Mouse (Mus musculus): ENCODE results near the gene Bcl2a1b.
"Not testable (repeated sequence)": the region's sequence is repeated elsewhere in the genome, so short reads cannot be mapped to it uniquely, and the experiment has no call there.

Bcl2a1b gene

DNA sequence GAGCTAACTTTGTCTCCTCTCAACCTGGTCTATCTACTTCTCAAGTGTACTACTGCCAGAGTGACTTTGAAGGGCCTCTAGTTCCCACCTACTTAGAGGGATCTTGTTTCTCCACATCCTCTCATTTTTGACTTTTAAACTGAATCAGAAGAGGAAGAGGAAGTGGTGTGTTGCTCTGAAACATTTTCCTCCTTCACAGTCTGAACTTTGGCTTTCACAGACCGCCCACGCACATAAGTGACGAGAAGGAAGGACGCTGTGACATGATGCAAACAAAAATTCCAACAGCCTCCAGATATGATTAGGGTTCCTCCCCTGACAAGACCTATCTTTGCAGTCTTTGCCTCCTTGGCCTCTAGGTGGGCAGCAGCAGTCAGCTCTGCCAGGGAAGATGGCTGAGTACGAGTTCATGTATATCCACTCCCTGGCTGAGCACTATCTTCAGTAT is at the start of gene Bcl2a1b, which contains the start of gene Gm29094:
TSS of gene Bcl2a1b (plus strand) at position 241 of the 448 bp plus-strand sequence.
TSS of gene Gm29094 (plus strand) at position 411 of the 448 bp plus-strand sequence.
- peak; percentile 79 for DNase-seq

DNA sequence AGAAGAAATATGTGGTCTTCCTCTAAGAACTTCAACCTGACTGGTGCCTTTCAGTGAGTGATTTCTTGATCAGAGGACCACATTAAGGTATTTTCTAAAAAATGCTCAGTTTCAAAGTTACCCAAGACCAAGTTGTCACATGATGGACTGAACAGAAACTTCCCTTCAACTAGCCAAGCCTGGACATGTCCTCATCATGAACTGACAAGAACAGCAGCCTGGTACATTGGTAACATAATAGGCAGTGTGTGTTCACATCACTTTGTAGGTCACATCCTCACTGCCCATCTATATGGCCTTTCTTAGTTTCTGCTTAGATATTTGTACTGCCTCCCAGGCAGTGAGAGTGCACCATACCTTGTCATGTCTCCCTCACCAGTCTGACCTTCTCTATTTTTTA is 26.5 kb upstream of the Bcl2a1b start:
- DNase-seq: not testable (repeated sequence)

DNA sequence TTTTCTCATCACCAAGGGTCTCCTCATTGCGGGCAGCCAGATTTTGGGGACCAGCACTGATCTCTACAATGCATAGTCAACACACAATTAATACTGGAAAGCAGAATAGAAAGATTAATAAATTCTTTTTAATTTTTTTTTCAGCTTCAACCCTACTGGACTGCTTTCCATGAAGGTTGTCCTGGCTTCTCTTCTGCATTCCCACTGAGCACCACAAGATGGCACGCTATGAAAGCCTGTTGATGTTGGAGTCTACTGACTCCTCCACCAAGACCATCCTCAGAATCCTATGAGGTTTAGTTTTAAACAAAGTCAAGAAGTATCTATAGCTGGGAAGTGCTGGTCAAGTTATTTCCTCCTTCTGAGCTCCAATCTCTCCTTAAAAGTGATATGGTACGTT is 20.2 kb upstream of the Bcl2a1b start:
- peak; percentile 95 for DNase-seq

DNA sequence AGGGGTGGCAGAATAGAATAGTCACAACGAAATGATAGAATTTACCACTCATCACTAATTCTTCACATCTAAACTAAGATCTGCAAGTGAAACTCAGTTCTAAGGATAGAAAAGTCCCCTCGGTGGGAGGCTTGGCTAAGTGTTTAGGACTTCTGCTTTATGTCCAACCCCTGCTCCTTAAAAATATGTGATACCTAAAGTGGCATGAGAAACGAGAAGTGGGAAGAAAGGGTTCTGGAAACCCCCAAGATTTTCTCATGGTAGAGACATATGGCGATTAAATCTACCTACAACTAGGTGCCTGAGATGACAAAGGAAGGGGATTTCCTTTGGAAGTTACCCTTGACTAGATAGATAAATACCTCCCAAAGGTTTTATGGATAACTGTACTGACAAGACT is 19.5 kb upstream of the Bcl2a1b start:
- not testable (repeated sequence) for DNase-seq

DNA sequence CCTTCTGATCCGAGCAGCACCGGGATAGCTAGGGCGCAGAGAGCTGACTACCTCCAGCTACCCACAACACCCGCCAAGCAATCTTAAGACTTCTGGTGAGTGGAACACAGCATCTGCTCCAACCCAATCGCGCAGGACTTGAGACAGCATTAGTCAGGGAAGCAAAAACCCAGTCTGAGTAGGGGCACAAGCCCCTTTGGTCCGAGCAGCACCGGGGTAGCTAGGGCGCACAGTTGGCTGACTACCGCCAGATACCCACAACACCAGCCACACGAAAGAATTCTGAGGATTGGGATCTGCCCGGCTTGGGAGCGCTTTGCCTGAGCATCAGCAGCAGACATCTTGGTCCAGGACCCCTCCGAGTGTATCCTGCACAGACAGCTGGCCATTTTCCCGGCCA is 12.0 kb upstream of the Bcl2a1b start:
- not testable (repeated sequence) for DNase-seq

DNA sequence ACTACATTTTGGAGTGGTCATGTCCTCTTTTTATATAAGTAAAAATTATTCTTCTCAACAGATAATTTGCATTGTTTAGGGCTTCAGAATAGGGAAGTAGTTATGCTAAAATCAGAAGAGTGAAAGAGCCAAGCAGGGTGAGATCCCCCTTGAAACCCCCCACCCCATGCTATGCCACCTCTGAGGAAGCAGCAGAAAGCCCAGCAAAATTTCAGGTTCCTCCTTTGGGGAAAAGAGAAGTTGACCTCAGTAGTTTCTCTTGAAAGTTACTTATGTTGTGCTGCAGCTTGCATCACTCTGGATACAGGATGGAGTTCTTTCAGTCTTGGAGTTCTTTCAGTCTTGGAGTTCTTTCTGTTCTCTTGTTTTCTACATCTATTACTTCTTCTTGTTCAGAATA is 3.5 kb upstream of the Bcl2a1b start:
- not testable (repeated sequence) for DNase-seq

DNA sequence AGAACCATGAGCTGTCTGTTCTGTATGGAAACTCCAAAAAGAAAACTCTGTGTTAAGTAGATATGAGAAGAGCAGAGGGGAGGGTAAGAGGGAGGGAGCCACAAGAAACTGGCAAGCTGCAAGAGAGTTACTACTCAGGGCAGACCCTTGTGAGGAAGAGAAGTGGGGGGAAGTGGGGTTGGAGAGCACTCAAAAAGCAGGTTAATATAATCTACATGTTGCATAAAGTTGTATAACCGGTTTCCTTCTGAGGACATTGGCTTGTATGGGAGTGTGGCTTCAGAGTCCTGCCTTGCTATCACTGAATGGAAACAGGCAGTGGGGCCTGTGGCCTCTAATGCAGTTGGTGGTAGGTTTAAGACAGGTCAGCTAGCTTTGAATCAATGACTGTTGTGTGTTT is 1.5 kb upstream of the Bcl2a1b start:
- peak; percentile 92 for DNase-seq

DNA sequence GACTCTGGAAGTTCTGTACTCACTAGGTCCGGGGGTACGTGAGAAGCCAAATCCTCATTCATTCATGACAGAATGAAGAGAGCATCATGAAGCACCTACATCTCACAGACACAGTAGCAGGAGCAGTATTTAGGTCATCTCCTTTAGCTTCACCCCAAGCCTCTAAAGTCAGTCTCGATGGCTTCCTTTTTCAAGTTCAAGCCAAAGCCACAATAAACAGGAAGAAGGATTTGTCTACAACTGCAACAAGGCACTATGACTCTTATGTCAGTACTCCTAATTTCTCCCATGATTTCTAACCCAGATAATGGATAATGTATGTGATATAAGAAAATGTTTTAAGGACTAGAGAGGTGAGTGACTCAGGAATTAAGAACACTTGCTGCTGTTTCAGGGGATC is 660 bp upstream of the Bcl2a1b start:
- not testable (repeated sequence) for DNase-seq

DNA sequence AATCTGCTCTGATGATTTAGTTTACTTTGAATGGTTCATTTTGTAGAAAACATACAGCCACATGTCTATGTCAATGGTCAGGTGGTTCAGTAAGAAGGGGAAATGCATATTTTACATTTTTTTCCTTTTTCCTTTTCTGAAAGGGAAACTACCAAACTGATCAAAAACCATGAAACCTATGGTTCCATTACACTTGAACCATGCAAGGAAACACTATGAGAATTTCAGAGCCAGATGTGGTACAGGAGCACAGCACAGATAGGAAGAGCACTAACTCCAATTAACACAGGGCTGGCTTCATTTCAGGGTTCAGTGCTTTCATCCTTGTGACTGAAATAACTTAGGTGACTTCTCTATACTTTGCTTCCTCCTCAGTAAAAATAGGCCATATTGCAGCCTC is 3.2 kb downstream of the Bcl2a1b start:
- not testable (repeated sequence) for DNase-seq

DNA sequence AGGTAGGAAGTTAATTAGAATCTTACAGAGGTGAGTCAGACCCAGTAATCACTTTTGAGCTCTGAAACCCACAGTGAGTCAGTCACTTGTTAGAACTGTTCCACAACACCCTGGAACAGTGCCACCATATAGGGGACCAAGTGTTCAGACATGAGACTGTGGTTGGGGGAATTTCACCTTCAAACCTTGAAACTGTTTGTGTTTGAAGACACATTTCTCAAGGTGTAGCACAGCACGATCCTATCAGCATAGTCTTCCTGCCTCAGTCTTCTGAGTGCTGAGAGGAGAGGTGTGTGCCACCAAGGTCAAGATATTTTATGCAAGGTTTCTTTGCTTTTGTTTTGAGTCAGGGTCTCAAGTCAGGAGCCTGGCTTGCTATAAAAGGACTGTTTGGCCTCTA is 9.9 kb downstream of the Bcl2a1b start:
- not testable (repeated sequence) for DNase-seq

DNA sequence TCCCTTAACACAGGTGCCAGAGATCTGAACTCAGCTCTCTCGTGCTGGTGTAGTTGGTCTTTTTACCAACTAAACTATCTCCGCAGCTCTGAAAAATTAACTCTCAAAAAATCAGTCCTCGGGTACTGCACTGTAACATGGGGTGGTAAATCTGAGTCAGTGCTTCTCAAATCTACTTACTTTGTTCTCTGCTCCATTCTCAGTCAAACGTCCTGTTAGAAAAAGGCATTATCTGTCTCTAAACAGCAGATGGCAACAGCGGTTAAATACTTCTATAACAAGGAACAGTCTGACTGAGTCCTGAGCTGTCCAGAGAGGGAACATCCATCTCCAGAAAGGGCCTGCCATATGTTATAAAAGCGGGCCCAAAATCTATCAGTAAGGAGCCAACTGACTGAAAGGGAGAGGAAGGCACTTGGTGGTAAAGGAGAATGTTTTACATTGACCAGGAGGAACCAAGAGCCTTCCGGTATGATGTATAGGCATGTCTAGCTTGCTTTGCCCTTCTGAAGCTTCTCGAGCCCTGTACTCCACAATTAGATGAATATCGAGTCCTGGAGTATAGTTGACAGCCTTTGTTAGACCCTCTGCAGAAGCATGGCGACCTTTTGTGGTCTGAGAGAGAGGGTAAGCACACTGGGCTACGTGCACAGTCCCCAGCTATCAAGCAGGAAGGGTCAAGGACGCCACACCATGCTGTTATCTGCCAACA is 11.5 kb downstream of the Bcl2a1b start, which contains the start of gene Mthfs:
TSS of gene Mthfs (plus strand) at position 324 of the 712 bp plus-strand sequence.
- DNase-seq: peak; percentile 29

DNA sequence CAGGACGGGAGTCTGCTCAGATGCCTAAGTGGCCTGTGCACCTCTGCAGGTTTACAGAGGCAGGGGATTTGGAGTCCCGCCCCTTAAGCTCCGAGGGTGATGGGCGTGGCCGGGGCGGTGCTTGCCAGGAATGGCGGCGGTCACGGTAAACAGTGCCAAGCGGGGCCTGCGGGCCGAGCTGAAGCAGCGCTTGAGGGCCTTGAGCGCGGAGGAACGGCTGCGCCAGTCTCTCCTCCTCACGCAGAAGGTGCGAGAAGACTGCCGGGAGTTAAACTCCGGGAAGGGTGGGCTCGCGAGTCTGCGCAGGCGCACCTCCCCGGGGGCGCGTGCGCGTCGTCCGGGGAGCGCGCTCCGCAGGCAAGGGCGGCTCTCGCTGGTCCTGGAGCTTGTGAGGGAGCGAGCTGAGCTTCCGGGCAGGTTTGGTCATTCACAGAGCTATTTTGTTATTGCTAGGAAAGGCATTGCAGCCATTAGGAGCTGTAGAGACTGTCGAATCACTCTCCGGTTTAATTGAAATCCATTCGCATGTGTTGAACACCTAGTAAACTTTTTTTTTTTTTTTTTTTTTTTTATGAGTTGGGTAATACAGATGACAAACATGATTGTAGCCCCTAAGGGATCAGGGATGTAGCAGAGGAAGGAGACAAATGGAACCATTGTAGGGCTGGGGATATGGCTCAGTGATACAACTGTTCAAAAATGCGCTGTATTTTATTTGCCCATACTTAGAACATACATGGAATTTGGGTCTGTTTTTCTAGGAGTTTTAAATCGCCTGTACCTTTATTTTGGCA is 12.3 kb downstream of the Bcl2a1b start:
- peak; percentile 84 for DNase-seq

DNA sequence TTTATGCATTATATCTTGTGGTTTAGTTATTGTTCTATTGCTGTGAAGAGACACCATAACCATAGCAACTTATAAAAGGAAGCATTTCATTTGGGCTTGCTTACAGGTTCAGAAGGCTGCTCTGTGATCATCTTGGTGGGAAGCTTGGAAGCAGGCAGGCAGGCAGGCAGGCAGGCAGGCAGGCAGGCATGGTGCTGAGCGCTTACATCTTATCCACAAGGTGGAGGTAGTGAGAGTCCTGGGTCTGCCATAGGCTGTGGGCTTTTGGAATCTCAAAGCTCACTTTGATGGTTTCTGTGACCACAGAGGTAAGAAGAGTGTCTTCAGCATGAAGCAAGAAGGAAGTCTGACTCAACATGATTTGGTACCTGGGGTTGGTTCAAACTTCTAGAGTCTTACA is 13.4 kb downstream of the Bcl2a1b start:
- peak; percentile 74 for DNase-seq

DNA sequence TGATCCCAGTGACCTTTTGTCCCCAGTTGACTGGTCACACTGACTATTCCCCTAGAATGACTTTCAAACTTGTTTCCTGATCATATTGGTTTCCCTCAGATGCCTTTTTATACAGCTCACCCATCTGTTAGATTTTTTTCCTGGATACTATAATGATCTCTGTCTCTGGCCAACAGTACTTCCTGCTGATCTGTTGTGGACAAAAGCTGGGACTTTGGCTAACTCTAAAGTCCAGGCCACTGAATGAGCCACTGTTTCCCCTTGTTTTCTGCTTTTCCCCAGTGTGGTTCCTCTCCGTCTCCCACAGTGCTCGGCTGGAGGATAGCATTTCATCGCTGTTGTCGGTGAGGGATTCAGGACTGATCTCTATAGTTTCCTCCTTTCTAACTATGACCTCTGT is 19.2 kb downstream of the Bcl2a1b start:
- DNase-seq: not testable (repeated sequence)

DNA sequence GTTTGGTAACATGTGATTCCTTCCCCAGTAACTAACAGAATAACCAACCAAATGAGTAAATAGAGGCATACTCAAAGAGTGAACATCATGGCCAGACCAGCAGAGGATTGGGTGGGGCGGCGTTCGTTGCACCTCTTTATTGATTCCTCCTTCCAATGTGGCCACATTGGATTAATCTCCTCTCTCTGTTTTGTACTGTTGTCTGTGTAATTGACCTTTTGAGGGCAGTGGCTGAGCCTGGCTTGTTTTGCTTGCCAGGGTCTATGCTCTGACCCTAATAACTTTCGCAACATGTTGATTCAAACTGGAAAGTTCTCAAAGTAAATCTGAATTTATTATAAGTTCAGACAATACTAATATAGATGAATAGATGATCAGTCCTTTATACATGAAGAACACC is 20.7 kb downstream of the Bcl2a1b start:
- not testable (repeated sequence) for DNase-seq

DNA sequence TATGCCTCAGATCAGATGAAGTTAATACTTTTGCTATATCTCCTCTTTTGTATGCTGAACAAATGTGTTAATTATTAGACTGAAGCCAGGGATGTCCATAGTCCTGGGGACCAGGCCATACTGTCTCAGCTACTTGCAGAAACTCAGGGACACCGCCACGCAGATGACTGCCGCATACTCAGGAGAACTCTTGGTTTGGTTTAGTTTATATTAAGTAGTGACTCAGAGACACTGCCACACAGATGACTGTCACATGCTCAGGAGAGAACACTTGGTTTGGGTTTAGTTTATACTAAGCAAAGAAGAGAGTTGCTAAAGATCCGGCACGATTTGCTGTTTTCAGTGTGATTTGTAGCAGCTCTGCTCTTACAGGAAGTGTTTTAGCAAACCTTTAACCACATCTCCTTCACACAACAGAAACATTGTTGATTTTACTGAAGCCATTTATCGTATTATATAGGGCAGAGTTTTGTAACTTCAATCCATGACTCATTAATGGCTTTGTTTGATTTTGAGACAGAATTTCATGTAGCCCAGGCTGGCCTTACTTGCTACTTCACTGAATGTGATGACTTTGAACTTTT is 21.8 kb downstream of the Bcl2a1b start:
- not testable (repeated sequence) for DNase-seq

DNA sequence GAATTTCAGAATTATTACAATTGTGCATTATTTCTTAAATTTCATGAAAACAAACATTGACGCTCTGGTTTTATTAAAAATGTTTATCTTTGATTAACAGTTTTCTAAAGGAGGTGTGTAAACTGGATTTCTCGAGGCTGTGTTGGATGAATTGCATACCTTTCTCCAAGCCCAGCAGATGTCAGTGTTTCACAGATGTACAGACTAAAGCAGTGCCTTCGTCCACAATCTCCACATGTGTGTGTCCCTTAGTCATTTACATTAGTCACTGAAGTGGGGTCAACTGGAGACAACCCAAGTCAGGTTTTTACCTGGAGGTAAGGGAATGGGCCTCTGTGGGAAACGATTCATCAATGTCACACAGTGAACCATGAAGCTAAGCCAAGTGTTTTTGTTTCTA is 27.1 kb downstream of the Bcl2a1b start:
- peak; percentile 44 for DNase-seq

DNA sequence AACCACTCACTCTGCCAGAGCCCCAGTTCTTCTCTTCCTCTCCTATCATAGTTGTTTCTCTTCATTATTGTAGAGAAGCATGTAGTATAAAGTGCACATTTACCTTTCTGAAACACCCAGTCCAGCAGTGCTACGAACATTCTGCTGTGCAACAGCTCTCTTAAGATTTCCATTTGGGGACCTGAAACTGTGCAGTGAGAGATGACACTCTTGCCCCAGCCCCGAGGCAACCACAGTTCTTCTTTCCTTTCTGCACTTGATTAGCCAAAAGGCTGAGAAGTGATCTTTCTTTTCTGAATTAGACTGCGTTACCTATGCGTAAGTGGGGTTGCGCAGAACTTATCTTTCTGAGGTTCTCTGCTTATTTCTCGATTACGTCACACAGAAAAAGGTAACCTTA is 29.1 kb downstream of the Bcl2a1b start:
- DNase-seq: peak; percentile 43

DNA sequence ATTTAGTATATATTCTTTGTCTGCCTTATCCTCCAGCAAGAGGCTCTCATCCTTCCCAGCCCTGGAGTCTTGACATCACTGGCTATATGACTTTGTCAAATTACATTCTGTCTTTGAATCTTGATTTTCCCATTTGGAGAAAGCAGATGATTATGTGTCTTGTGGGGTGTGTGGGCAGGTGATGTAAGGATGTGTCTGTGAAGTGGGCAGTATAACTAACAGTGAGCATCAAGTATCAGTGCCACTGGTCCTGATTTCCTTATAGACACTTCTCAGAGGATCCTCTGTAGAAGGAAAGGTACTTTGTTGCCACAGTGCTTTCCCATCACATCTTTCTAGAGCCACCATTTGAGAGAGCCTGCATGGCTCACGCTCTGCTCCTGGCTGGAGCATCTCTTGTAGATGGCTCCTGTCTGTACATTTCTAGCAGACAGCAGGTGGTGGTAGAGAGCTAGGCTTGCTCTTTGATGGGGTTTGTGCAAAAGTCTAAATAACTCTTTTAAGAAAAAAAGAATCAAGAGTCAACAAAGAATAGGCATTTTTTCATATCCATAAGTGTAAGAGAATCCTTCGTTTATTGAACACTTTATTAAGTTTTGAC is 32.0 kb downstream of the Bcl2a1b start:
- DNase-seq: peak; percentile 60

DNA sequence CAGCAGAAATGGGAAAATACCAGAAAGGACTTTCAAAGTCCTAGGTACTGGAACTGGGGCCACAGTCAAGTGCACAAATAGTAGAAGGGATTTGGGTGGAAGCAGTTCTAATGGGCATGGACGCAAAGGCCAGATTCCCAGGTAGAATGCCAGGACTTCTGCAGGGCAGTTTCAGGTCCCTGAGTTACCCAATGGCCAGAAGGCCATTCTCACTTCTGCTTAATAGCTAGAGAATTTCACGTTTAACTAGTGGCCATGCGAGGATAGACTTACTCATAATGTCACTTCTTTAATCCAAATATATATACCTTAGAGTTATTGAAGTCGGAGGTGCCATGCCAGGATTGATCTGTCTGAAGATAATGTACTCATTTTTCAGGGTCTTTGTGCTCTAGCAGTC is 38.1 kb downstream of the Bcl2a1b start:
- DNase-seq: not testable (repeated sequence)

DNA sequence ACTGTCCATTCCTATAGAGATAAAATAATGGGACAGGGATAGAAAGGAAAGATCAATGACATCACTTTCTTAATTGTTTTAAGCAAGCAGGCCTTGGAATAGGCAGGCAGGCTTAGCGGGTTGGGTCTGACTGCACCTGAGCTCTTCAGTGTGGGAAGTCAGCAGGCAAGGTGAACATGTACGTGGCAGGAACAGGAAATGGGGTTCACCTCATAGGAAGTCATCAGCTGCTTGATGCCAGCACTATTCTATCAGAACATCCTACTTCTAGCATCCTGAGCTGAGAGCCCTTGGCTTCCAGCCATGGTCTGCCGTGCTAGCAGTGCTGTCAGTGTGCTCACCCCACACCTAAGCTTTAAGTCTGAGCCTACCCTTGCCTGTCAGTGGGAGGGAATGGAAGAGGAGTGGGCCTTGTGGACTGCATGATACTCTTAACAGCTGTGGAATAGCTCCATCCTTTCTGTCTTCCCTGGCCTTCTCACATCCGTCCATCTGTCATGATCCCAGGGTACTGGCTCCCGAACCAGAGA is 40.0 kb downstream of the Bcl2a1b start:
- DNase-seq: not testable (repeated sequence)

DNA sequence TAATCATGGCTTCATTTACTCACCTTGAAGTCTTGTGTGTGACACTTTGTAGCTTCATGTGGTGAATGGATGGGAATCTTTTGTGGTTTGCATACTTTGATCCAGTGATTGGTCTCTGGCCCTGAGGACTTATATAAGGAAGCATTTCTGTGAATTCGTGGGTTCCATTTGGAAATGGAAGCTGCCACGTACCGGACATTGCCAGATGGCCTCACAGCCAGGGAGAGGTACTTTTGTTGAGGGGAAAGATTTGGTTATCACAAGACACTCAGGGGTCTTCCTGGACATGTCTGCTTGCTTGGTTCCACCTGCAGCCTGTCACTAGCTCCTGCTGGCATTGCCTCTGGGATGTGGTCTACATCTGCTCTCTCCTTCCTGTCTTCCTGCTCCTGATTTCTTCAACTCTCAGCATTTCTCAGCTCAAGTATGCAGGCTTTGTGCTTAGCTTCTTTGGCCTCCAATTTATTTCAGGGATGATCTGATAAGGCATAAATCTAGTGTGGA is 41.6 kb downstream of the Bcl2a1b start:
- DNase-seq: not testable (repeated sequence)

DNA sequence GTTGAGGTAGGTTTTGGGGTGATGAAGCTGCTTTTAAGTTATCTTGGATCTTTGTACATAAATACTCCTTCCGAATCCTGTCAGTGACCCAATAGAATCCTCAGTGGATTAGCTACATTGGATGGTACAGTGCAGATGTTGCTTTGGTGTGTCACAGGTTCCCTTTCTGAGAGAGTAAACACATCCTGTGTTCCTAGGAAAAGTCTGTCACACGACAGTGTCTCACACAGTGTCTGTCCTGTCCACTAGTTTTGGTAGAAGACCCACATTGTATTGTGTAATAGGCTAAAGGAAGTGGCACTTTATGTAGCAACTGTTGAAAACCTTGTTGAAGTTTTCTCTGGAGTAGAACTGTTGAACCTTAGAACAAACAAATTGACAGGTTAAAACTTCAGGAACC is 54.4 kb downstream of the Bcl2a1b start:
- DNase-seq: peak; percentile 24

Data from lung, postnatal 36 days (tissue).